Mouse (Mus musculus): ENCODE results near the gene Poll.

DNA sequence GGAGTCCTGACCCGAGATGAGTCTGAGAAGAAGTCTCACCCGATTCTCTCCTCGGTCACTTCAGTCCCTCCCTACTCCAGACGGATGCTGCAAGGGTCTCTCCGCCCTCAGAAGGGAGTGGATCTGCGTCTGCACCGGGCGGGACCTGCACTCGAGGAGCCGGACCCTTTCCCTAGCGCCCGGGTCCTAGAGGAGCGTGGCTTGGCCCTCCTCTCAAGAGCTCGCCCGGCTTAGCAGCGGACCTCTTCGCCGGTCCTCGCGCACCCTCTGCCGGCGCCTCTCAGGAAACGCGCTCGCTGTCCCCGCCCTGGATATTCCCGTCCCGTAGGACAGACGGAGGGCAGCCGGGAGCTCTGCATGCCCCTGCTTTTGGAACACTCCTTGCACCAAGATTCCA, 15.4 kb downstream of the Poll start:
- TF ChIP-seq CTCF (conservative IDR thresholded peaks at IDR 0.05; ENCODE audit: low read length) (peak; percentile 23; the same call in 1 of the 2 replicates), POU5F1 (IDR thresholded peaks at IDR 0.05; ENCODE audit: borderline replicate concordance, low read length) (no peak), NANOG (IDR thresholded peaks at IDR 0.05; ENCODE audit: borderline replicate concordance, low read length) (no peak)
